Mouse (Mus musculus) forebrain, embryonic 15.5 days (tissue): ENCODE results near the gene Mks1. TPM values are rescaled to one million over a fixed set of nuclear protein-coding genes. Genes with fewer than 3 reads are reported as not detected.
"Not testable (repeated sequence)": the region's sequence is repeated elsewhere in the genome, so short reads cannot be mapped to it uniquely, and the experiment has no call there.

Source experiments
- ATAC-seq: fragments of 200-750 bp; cut with Nextera tagmentation; replicated peaks from 2 replicates; pipeline ENCODE4 v1.8.0; 2017; ENCODE audit warnings: mild to moderate bottlenecking, moderate TSS enrichment, moderate library complexity
- H3K27ac ChIP-seq: fragments of 300-500 bp; sonication (generic); replicated peaks from 2 replicates; pipeline ENCODE4 v1.5.1; 2015; ENCODE audit warnings: mild to moderate bottlenecking, inconsistent platforms
- H3K27me3 ChIP-seq: fragments of 300-500 bp; sonication (generic); 2 replicates; pipeline ENCODE4 v1.6.1; 2015; ENCODE audit warnings: inconsistent platforms
- H3K36me3 ChIP-seq: fragments of 300-500 bp; sonication (generic); 2 replicates; pipeline ENCODE4 v1.6.1; 2015; ENCODE audit warnings: mild to moderate bottlenecking, inconsistent platforms
- H3K4me1 ChIP-seq: fragments of 300-500 bp; sonication (generic); 2 replicates; pipeline ENCODE4 v1.6.1; 2015; ENCODE audit warnings: inconsistent platforms
- H3K4me2 ChIP-seq: fragments of 300-500 bp; sonication (generic); replicated peaks from 2 replicates; pipeline ENCODE4 v1.6.1; 2015; ENCODE audit warnings: mild to moderate bottlenecking, inconsistent platforms
- H3K4me3 ChIP-seq: fragments of 300-500 bp; sonication (generic); 2 replicates; pipeline ENCODE4 v1.5.1; 2015; ENCODE audit warnings: mild to moderate bottlenecking, inconsistent platforms
- H3K9ac ChIP-seq: fragments of 300-500 bp; sonication (generic); replicated peaks from 2 replicates; pipeline ENCODE4 v1.6.1; 2015; ENCODE audit warnings: mild to moderate bottlenecking, inconsistent platforms
- H3K9me3 ChIP-seq: fragments of 300-500 bp; sonication (generic); 2 replicates; pipeline ENCODE4 v1.6.1; 2016; ENCODE audit warnings: inconsistent platforms
- WGBS: fragments of 180-500 bp; shearing (Covaris S2); methylation state at CpG from one replicate; pipeline ENCODE4 v1.1.7; 2015; ENCODE audit warnings: mixed read lengths; 5-methylcytosine and 5-hydroxymethylcytosine counted together
- polyA plus RNA-seq: library from polyadenylated mRNA; unstranded; fragments of >200 nt; fragmentation: Nextera tagmentation; extraction: Ambion mirVana; gene quantifications from 2 replicates; pipeline ENCODE4 v1.2.1, GENCODE M21; 2015

The Mks1 gene
- polyA plus RNA-seq, 1 experiment from 2014 or later = 12.1 TPM

- Histone ChIP-seq H3K36me3 (no peaks in the 10 kb centered on the region), H3K4me3 (no peak overlapping the region), H3K4me1 (no peaks in the 10 kb centered on the region), H3K4me2 (no peak overlapping the region), H3K9me3 (no peaks in the 10 kb centered on the region), H3K27ac (no peak overlapping the region), H3K9ac (no peak overlapping the region), H3K27me3 (no peaks in the 10 kb centered on the region)
- no peak for ATAC-seq
- WGBS = 84% methylated on average over 12 of the region's 12 CpGs
These were observed 5.9 kb upstream of the Mks1 start for GRCm38 (mm10) chr11:87846968-87847600.

GRCm38 (mm10) chr11:87847884-87848283 lies 5.1 kb upstream of the Mks1 start:
- 69% methylated on average over 6 of the region's 6 CpGs for whole genome bisulfite sequencing
- no peak for ATAC-seq
- no peaks in the 10 kb centered on the region for H3K27me3 ChIP-seq
- no peak overlapping the region for H3K9ac ChIP-seq
- H3K9me3 ChIP-seq = no peaks in the 10 kb centered on the region
- H3K27ac ChIP-seq = no peak overlapping the region
- H3K4me3 ChIP-seq = no peak overlapping the region
- H3K36me3 ChIP-seq = no peaks in the 10 kb centered on the region
- H3K4me1 ChIP-seq = peaks cover 3% of the 10 kb centered on the region
- H3K4me2 ChIP-seq = no peak overlapping the region

DNA sequence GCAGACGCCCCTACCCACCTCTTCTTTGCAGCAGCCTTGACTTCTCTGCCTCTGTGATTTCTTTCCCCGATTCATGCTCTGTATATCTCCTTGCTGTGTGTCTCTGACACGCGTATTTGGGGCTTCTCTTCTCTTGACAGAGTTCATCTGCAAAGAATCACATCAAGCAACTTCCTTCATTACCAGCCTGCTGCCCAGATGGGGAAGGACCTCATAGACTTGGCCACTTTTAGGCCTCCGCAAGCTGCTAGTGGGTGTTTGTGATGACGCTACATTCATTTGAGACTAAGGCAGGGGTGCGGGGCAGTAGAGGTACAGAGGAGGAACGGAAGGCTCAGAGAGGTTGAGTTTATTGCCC lies 561 bp downstream of the Mks1 start:
- Histone ChIP-seq H3K27ac (peak overlapping the region; percentile 83), H3K27me3 (no peaks in the 10 kb centered on the region), H3K9ac (peak overlapping the region; percentile 61), H3K36me3 (no peaks in the 10 kb centered on the region), H3K9me3 (no peaks in the 10 kb centered on the region), H3K4me3 (peak overlapping the region; percentile 59), H3K4me2 (peak overlapping the region; percentile 84), H3K4me1 (peaks cover 11% of the 10 kb centered on the region)
- peak; percentile 47; the same call in 1 of the 2 replicates for ATAC-seq
- WGBS = 32% methylated on average over 8 of the region's 8 CpGs

DNA sequence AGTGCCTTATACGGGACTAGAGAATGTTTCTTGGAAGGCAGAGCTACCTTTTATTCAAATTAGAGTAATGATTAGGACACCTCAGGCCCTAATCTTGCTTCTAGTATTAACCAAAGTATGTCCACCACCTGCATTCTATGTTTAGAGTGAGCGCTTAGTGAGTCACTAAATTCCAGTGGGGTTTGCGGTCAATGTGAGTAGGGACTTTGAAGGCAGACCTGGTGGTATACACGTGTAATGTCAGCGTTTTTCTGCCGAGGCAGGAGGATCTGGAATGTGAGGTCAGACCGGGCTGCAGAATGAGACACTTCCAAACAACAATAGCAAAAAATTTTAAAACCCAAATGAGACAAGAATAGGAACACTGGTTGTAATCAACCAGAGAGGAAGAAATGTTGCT lies 1.5 kb downstream of the Mks1 start:
- no peaks in the 10 kb centered on the region for H3K36me3 ChIP-seq
- no peaks in the 10 kb centered on the region for H3K9me3 ChIP-seq
- no peaks in the 10 kb centered on the region for H3K27me3 ChIP-seq
- WGBS = 89% methylated on average over 7 of the region's 7 CpGs
- H3K27ac ChIP-seq = no peak overlapping the region
- no peak for ATAC-seq
- H3K9ac ChIP-seq = no peak overlapping the region
- no peak overlapping the region for H3K4me2 ChIP-seq
- peaks cover 11% of the 10 kb centered on the region for H3K4me1 ChIP-seq
- no peak overlapping the region for H3K4me3 ChIP-seq

GRCm38 (mm10) chr11:87859273-87859672 lies 6.3 kb downstream of the Mks1 start:
- peaks cover 3% of the 10 kb centered on the region; the same call in 1 of the 2 replicates for H3K36me3 ChIP-seq
- 89% methylated on average over 11 of the region's 11 CpGs for WGBS
- H3K4me2 ChIP-seq = no peak overlapping the region
- H3K9me3 ChIP-seq = no peaks in the 10 kb centered on the region
- ATAC-seq = no peak
- no peaks in the 10 kb centered on the region for H3K27me3 ChIP-seq
- H3K4me1 ChIP-seq = no peaks in the 10 kb centered on the region
- H3K9ac ChIP-seq = no peak overlapping the region
- no peak overlapping the region for H3K4me3 ChIP-seq
- no peak overlapping the region for H3K27ac ChIP-seq

- no peak for ATAC-seq
- no peaks in the 10 kb centered on the region for H3K27me3 ChIP-seq
- no peak overlapping the region for H3K9ac ChIP-seq
- no peak overlapping the region for H3K4me3 ChIP-seq
- no peaks in the 10 kb centered on the region for H3K9me3 ChIP-seq
- WGBS = 80% methylated on average over 9 of the region's 9 CpGs
- H3K27ac ChIP-seq = no peak overlapping the region
- H3K4me1 ChIP-seq = no peaks in the 10 kb centered on the region
- H3K36me3 ChIP-seq = peaks cover 3% of the 10 kb centered on the region; the same call in 1 of the 2 replicates
- H3K4me2 ChIP-seq = no peak overlapping the region
These were observed 7.4 kb downstream of the Mks1 start for GRCm38 (mm10) chr11:87860426-87860825.

DNA sequence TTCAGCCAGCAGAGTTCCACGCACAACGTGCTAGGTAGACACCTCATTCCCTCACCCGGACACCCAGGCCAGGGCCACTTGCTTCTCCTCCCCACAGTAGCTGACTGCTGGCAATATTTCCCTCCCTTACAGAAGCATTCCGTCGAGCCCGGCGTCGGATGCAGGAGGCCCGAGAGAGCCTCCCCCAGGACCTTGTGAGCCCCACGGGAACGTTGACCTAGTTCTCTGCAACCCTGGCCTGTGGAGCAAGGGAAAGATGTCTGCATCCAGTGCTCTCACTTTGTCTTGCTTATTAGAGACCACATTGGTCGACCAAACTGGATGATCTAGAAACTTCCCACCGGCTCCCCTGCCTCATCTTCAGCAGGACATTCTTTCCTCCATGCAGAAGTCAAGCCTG lies 9.8 kb downstream of the Mks1 start:
- H3K27me3 ChIP-seq = no peaks in the 10 kb centered on the region
- no peak for ATAC-seq

DNA sequence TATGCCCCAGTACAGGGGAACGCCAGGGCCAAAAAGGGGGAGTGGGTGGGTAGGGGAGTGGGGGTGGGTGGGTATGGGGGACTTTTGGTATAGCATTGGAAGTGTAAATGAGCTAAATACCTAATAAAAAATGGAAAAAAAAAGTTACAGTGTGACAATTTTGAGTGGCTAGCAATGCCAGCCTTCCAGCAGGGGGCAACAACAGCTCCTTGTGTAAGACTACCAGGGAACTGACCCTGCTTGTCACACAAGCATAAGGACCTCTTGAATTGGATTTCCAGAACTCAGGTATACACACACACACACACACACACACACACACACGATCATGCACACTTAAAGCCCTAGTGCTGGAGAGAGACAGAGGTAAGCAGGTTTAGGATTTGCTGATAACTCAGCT lies 13.9 kb downstream of the Mks1 start:
- not testable (repeated sequence) for H3K9ac ChIP-seq, ATAC-seq, H3K4me1 ChIP-seq, H3K27ac ChIP-seq, H3K27me3 ChIP-seq, H3K9me3 ChIP-seq, H3K4me2 ChIP-seq, H3K4me3 ChIP-seq, H3K36me3 ChIP-seq
- 93% methylated on average over 1 of the region's 2 CpGs for WGBS

More for the DNA sequence above, 9.8 kb downstream of the Mks1 start:
- no peaks in the 10 kb centered on the region for H3K4me1 ChIP-seq
- WGBS = 96% methylated on average over 13 of the region's 13 CpGs
- H3K9me3 ChIP-seq = no peaks in the 10 kb centered on the region
- no peak overlapping the region for H3K4me2 ChIP-seq
- H3K9ac ChIP-seq = no peak overlapping the region
- H3K27ac ChIP-seq = no peak overlapping the region
- no peak overlapping the region for H3K4me3 ChIP-seq
- H3K36me3 ChIP-seq = peaks cover 3% of the 10 kb centered on the region; the same call in 1 of the 2 replicates

GRCm38 (mm10) chr11:87870096-87870495 lies 17.1 kb downstream of the Mks1 start:
- ATAC-seq = no peak
- H3K4me2 ChIP-seq = no peak overlapping the region
- H3K4me3 ChIP-seq = no peak overlapping the region
- H3K36me3 ChIP-seq = no peaks in the 10 kb centered on the region
- H3K27me3 ChIP-seq = no peaks in the 10 kb centered on the region
- no peaks in the 10 kb centered on the region for H3K4me1 ChIP-seq
- H3K9ac ChIP-seq = no peak overlapping the region
- no peak overlapping the region for H3K27ac ChIP-seq
- H3K9me3 ChIP-seq = no peaks in the 10 kb centered on the region
- WGBS = 80% methylated on average over 2 of the region's 2 CpGs

GRCm38 (mm10) chr11:87871766-87872165 lies 18.8 kb downstream of the Mks1 start:
- no peaks in the 10 kb centered on the region for H3K27me3 ChIP-seq
- WGBS = 34% methylated on average over 8 of the region's 8 CpGs
- H3K9me3 ChIP-seq = no peaks in the 10 kb centered on the region
- H3K36me3 ChIP-seq = no peaks in the 10 kb centered on the region
- H3K27ac ChIP-seq = no peak overlapping the region
- H3K9ac ChIP-seq = no peak overlapping the region
- H3K4me2 ChIP-seq = no peak overlapping the region
- H3K4me3 ChIP-seq = no peak overlapping the region
- ATAC-seq = no peak
- no peaks in the 10 kb centered on the region for H3K4me1 ChIP-seq

DNA sequence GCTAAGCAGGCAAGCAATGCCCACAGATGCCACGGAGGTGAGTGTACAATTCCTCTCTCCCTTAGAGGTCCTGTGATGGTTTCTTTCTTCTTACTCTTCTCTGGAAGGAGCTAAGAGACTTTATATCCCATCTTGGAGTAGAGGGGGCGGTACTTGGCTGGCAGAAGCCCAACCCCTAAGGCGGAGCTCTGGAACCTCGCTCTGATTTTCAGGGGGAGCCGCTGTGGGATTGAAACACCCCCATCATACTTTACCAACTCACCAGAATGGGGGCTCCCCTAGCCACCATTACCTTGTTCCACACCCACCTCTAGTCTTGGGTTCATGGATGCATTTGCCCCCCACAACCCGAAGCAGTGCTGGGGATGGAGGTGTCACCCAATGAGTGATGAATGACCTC lies 22.4 kb downstream of the Mks1 start, which contains the start of gene Epx:
TSS of gene Epx (minus strand) at position 101 of the 400 bp plus-strand sequence.
- H3K36me3 ChIP-seq = no peaks in the 10 kb centered on the region
- no peak for ATAC-seq
- H3K4me1 ChIP-seq = no peaks in the 10 kb centered on the region

DNA sequence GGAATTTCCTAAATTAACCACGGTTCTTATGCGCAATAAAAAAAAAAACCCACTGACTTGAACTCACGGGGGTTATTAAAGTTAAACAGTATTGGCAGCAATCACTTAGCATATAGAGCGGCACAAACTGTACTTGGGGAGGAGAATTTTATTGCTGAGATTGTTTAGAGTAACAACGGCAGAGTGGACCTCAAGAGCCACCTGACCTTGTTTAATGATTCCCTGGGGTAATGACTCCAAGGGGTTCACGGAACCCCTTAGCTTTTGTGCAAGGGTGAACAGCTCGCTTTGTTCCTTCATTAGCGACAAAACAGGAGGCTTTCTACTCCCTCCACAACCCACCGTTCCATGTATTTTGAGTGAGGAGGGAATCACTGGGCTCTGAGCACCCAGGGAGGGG lies 26.8 kb downstream of the Mks1 start:
- Histone ChIP-seq H3K9ac (no peak overlapping the region), H3K4me2 (no peak overlapping the region), H3K27me3 (no peaks in the 10 kb centered on the region), H3K27ac (no peak overlapping the region), H3K36me3 (no peaks in the 10 kb centered on the region), H3K4me3 (no peak overlapping the region), H3K9me3 (no peaks in the 10 kb centered on the region), H3K4me1 (no peaks in the 10 kb centered on the region)
- no peak for ATAC-seq
- WGBS = 65% methylated on average over 9 of the region's 9 CpGs

More for the DNA sequence above, 22.4 kb downstream of the Mks1 start, which contains the start of gene Epx:
- Histone ChIP-seq H3K4me3 (no peak within 1 kb of the TSS), H3K27me3 (no peaks in the 10 kb centered on the region), H3K9me3 (no peaks in the 10 kb centered on the region), H3K4me2 (no peak within 1 kb of the TSS), H3K27ac (no peak within 1 kb of the TSS), H3K9ac (no peak within 1 kb of the TSS)
- WGBS = 79% methylated on average over 6 of the region's 6 CpGs

GRCm38 (mm10) chr11:87881714-87882113 lies 28.7 kb downstream of the Mks1 start:
- Histone ChIP-seq H3K9me3 (no peaks in the 10 kb centered on the region), H3K9ac (no peak overlapping the region), H3K27ac (no peak overlapping the region), H3K4me2 (no peak overlapping the region), H3K4me3 (no peak overlapping the region), H3K4me1 (no peaks in the 10 kb centered on the region), H3K27me3 (peaks cover 3% of the 10 kb centered on the region; the same call in 1 of the 2 replicates), H3K36me3 (no peaks in the 10 kb centered on the region)
- WGBS = 79% methylated on average over 4 of the region's 4 CpGs
- ATAC-seq = no peak
